15 mouse cellular contexts compared by ENCODE assay signal in genomic region chr15:74174440-74175111, GRCm38 (mm10).
DNase-seq lines count a peak whose midpoint lies in the region; ATAC-seq and TF ChIP-seq lines count a peak whose summit lies in the region.
"Had no signal": no experiment of that assay in that cellular context is flagged by ENCODE, and none has a peak within 500 bp of the region (broad histone marks: within the 10 kb centered on the region; RNA-seq: fewer than 3 reads in every experiment).

No protein-coding gene starts in this region.

- WGBS in hindbrain, embryonic 16.5 days, result 27% methylated on average over 6 of the region's 6 CpGs
- 26% methylated on average over 6 of the region's 6 CpGs for WGBS in neural tube, embryonic 12.5 days
- WGBS in kidney, embryonic 16.5 days, result 35% methylated on average over 6 of the region's 6 CpGs
- 42% methylated on average over 6 of the region's 6 CpGs for WGBS in heart, embryonic 10.5 days

- peaks cover 27% of the 10 kb centered on the region for H3K4me1 ChIP-seq in hindbrain, embryonic 16.5 days (ENCODE audit: control insufficient read depth, insufficient read depth, low read depth, low read length)
- H3K4me1 ChIP-seq in neural tube, embryonic 12.5 days, result peaks cover 33% of the 10 kb centered on the region
- no peaks in the 10 kb centered on the region for H3K4me1 ChIP-seq in kidney, embryonic 16.5 days (ENCODE audit: insufficient read depth, low read length)
- no peaks in the 10 kb centered on the region for H3K4me1 ChIP-seq in heart, embryonic 10.5 days
- H3K4me1 ChIP-seq: embryonic facial prominence, embryonic 15.5 days had no signal

- peak; percentile 43 for ATAC-seq in hindbrain, embryonic 16.5 days
- peak; percentile 55 for ATAC-seq in neural tube, embryonic 12.5 days (ENCODE audit: low FRiP score, low read depth)
- no peak for ATAC-seq in kidney, embryonic 16.5 days (ENCODE audit: low FRiP score, low TSS enrichment)
- ATAC-seq: CD4-positive, CD25-positive, alpha-beta regulatory T cell, adult 4 months had no signal

- H3K36me3 ChIP-seq in hindbrain, embryonic 16.5 days (ENCODE audit: control insufficient read depth, insufficient read depth, low read length), result no peaks in the 10 kb centered on the region
- no peaks in the 10 kb centered on the region for H3K36me3 ChIP-seq in neural tube, embryonic 12.5 days
- H3K36me3 ChIP-seq in kidney, embryonic 16.5 days (ENCODE audit: insufficient read depth, low read length), result no peaks in the 10 kb centered on the region
- H3K36me3 ChIP-seq in heart, embryonic 10.5 days, result no peaks in the 10 kb centered on the region
- H3K36me3 ChIP-seq: embryonic facial prominence, embryonic 15.5 days had no signal

- no peak overlapping the region for H3K4me2 ChIP-seq in hindbrain, embryonic 16.5 days (ENCODE audit: low read length)
- H3K4me2 ChIP-seq in neural tube, embryonic 12.5 days (replicated peaks), result no peak overlapping the region
- H3K4me2 ChIP-seq in kidney, embryonic 16.5 days (replicated peaks; ENCODE audit: low read depth, low read length), result no peak overlapping the region
- H3K4me2 ChIP-seq: embryonic facial prominence, embryonic 15.5 days had no signal

- no peak overlapping the region for H3K4me3 ChIP-seq in hindbrain, embryonic 16.5 days (ENCODE audit: low read length)
- H3K4me3 ChIP-seq in neural tube, embryonic 12.5 days, result no peak overlapping the region
- H3K4me3 ChIP-seq in kidney, embryonic 16.5 days (ENCODE audit: low read length), result no peak overlapping the region
- no peak overlapping the region for H3K4me3 ChIP-seq in heart, embryonic 10.5 days
- H3K4me3 ChIP-seq: embryonic facial prominence, embryonic 15.5 days had no signal

- DNase-seq in A20 (ENCODE audit: low read depth, low spot score), result peak; percentile 3
- DNase-seq in brain, embryonic 14.5 days (ENCODE audit: low read depth), result peak; percentile 73
- no peak for DNase-seq in cerebellum, adult 11 months
- no peak for DNase-seq in heart, embryonic 10.5 days (ENCODE audit: low spot score)
- DNase-seq: heart, adult 18-20 months; heart, postnatal 10 days; kidney, adult 18-20 months; lung, adult 2 months; right cerebral cortex, postnatal 25 days; thymus, adult 2 months had no signal

- H3K9me3 ChIP-seq in hindbrain, embryonic 16.5 days (ENCODE audit: control insufficient read depth, low read length), result no peaks in the 10 kb centered on the region
- no peaks in the 10 kb centered on the region for H3K9me3 ChIP-seq in neural tube, embryonic 12.5 days
- H3K9me3 ChIP-seq in kidney, embryonic 16.5 days (ENCODE audit: low read length), result no peaks in the 10 kb centered on the region
- H3K9me3 ChIP-seq in heart, embryonic 10.5 days, result no peaks in the 10 kb centered on the region
- H3K9me3 ChIP-seq: embryonic facial prominence, embryonic 15.5 days had no signal

- no peak for TF ChIP-seq POLR2A in brain, embryonic 14.5 days (IDR thresholded peaks at IDR 0.05; ENCODE audit: borderline replicate concordance, extremely low read depth, insufficient read depth, insufficient read length, poor library complexity, severe bottlenecking)

- H3K27me3 ChIP-seq in hindbrain, embryonic 16.5 days (replicated peaks; ENCODE audit: control insufficient read depth, insufficient read depth, low read length), result no peaks in the 10 kb centered on the region
- no peaks in the 10 kb centered on the region for H3K27me3 ChIP-seq in neural tube, embryonic 12.5 days (replicated peaks)
- H3K27me3 ChIP-seq in kidney, embryonic 16.5 days (ENCODE audit: insufficient read depth, low read length), result peaks cover 40% of the 10 kb centered on the region
- H3K27me3 ChIP-seq in heart, embryonic 10.5 days (ENCODE audit: insufficient read depth, poor library complexity, severe bottlenecking), result peaks cover 21% of the 10 kb centered on the region
- H3K27me3 ChIP-seq: embryonic facial prominence, embryonic 15.5 days had no signal

- no peak overlapping the region for H3K9ac ChIP-seq in hindbrain, embryonic 16.5 days (ENCODE audit: low read depth, low read length)
- H3K9ac ChIP-seq in neural tube, embryonic 12.5 days, result no peak overlapping the region
- no peak overlapping the region for H3K9ac ChIP-seq in kidney, embryonic 16.5 days (replicated peaks; ENCODE audit: low read length)
- H3K9ac ChIP-seq: embryonic facial prominence, embryonic 15.5 days had no signal

- H3K27ac ChIP-seq in hindbrain, embryonic 16.5 days (ENCODE audit: low read depth, low read length), result peak overlapping the region; percentile 15; the same call in 1 of the 2 replicates
- no peak overlapping the region for H3K27ac ChIP-seq in neural tube, embryonic 12.5 days
- no peak overlapping the region for H3K27ac ChIP-seq in kidney, embryonic 16.5 days (ENCODE audit: low read length)
- H3K27ac ChIP-seq in heart, embryonic 10.5 days, result no peak overlapping the region
- H3K27ac ChIP-seq: embryonic facial prominence, embryonic 15.5 days had no signal

- no peak for TF ChIP-seq CTCF in brain, embryonic 14.5 days (IDR thresholded peaks at IDR 0.05; ENCODE audit: borderline replicate concordance, extremely low read depth, insufficient read depth, insufficient read length)

Comparison
In these comparisons a context has a peak if more than half of its experiments do, and no peak if none do; other contexts are left out.
1. DNase-seq: peak in A20 (single experiment) and brain, embryonic 14.5 days (single experiment); none in cerebellum, adult 11 months (single experiment) and heart, embryonic 10.5 days (single experiment).